Mouse (Mus musculus) forebrain, embryonic 11.5 days (tissue): ENCODE measurements around the gene App. TPM values are rescaled to one million over a fixed set of nuclear protein-coding genes. Genes with fewer than 3 reads are reported as not detected.

Experiments used
- ATAC-seq: fragments of 200-750 bp; cut with Nextera tagmentation; replicated peaks from 2 replicates; pipeline ENCODE4 v1.8.0; 2017; ENCODE audit warnings: moderate TSS enrichment; ENCODE audit not compliant: low FRiP score
- DNase-seq: peaks from one replicate; pipeline ENCODE4 v3.0.0-alpha.2; 2017; ENCODE audit warnings: low spot score
- H3K27ac ChIP-seq: fragments of 300-500 bp; sonication (generic); 2 replicates; pipeline ENCODE4 v1.5.1; 2014; ENCODE audit warnings: low read depth, low read length
- H3K27me3 ChIP-seq: fragments of 300-500 bp; sonication (generic); 2 replicates; pipeline ENCODE4 v1.6.1; 2014; ENCODE audit warnings: mild to moderate bottlenecking, low read length, mixed read lengths; ENCODE audit not compliant: control insufficient read depth, insufficient read depth
- H3K36me3 ChIP-seq: fragments of 300-500 bp; sonication (generic); 2 replicates; pipeline ENCODE4 v1.6.1; 2014; ENCODE audit warnings: mild to moderate bottlenecking, low read length, moderate library complexity, mixed read lengths; ENCODE audit not compliant: control insufficient read depth, insufficient read depth
- H3K4me1 ChIP-seq: fragments of 300-500 bp; sonication (generic); replicated peaks from 2 replicates; pipeline ENCODE4 v1.6.1; 2014; ENCODE audit warnings: low read length, mixed read lengths; ENCODE audit not compliant: control insufficient read depth, insufficient read depth
- H3K4me2 ChIP-seq: fragments of 300-500 bp; sonication (generic); 2 replicates; pipeline ENCODE4 v1.6.1; 2014; ENCODE audit warnings: low read depth, mild to moderate bottlenecking, low read length, moderate library complexity, mixed read lengths; ENCODE audit not compliant: severe bottlenecking
- H3K4me3 ChIP-seq: fragments of 300-500 bp; sonication (generic); 2 replicates; pipeline ENCODE4 v1.5.1; 2014; ENCODE audit warnings: low read depth, low read length
- H3K9ac ChIP-seq: fragments of 300-500 bp; sonication (generic); 2 replicates; pipeline ENCODE4 v1.6.1; 2014; ENCODE audit warnings: low read length
- H3K9me3 ChIP-seq: fragments of 300-500 bp; sonication (generic); 2 replicates; pipeline ENCODE4 v1.6.1; 2016; ENCODE audit warnings: low read length, mixed read lengths; ENCODE audit not compliant: control insufficient read depth
- WGBS: fragments of 180-500 bp; shearing (Covaris S2); extraction: QIAGEN DNeasy Blood & Tissue Kit; methylation state at CpG from one replicate; pipeline ENCODE4 v1.1.7; 2014; 5-methylcytosine and 5-hydroxymethylcytosine counted together
- polyA plus RNA-seq: library from polyadenylated mRNA; unstranded; fragments of >200 nt; fragmentation: Nextera tagmentation; extraction: Ambion mirVana; gene quantifications from 2 replicates; pipeline ENCODE4 v1.2.1, GENCODE M21; 2014

The App gene
- polyA plus RNA-seq: 133 and 134 TPM in 2 replicates

- under 1% methylated on average over 75 of the region's 78 CpGs for WGBS
- ATAC-seq (peak; percentile 87), DNase-seq (peak; percentile 93)
- Histone ChIP-seq H3K4me2 (peak within 1 kb of the TSS; percentile 67), H3K27me3 (no peaks in the 10 kb centered on the region), H3K27ac (peak within 1 kb of the TSS; percentile 52), H3K36me3 (no peaks in the 10 kb centered on the region), H3K4me1 (peaks cover 2% of the 10 kb centered on the region; the same call in 1 of the 2 replicates), H3K9ac (peak within 1 kb of the TSS; percentile 94), H3K9me3 (no peaks in the 10 kb centered on the region), H3K4me3 (peak within 1 kb of the TSS; percentile 91)
These were observed at the start of gene App for GRCm38 (mm10) chr16:85173373-85174081. TSS of gene App (minus strand) at chr16:85173766.

GRCm38 (mm10) chr16:85215846-85216245 lies 42.3 kb upstream of the App start:
- H3K27me3 ChIP-seq: no peaks in the 10 kb centered on the region
- H3K9me3 ChIP-seq: no peaks in the 10 kb centered on the region
- WGBS: 86% methylated on average over 9 of the region's 9 CpGs
- no peaks in the 10 kb centered on the region for H3K36me3 ChIP-seq
- DNase-seq (no peak), ATAC-seq (no peak)
- no peaks in the 10 kb centered on the region for H3K4me1 ChIP-seq
- no peak overlapping the region for H3K27ac ChIP-seq
- no peak overlapping the region for H3K4me3 ChIP-seq
- no peak overlapping the region for H3K4me2 ChIP-seq
- H3K9ac ChIP-seq: no peak overlapping the region

- no peaks in the 10 kb centered on the region for H3K36me3 ChIP-seq
- WGBS: 88% methylated on average over 9 of the region's 9 CpGs
- H3K9me3 ChIP-seq: no peaks in the 10 kb centered on the region
- no peaks in the 10 kb centered on the region for H3K27me3 ChIP-seq
- H3K4me2 ChIP-seq: no peak overlapping the region
- no peaks in the 10 kb centered on the region for H3K4me1 ChIP-seq
- no peak for DNase-seq
- H3K9ac ChIP-seq: no peak overlapping the region
- H3K27ac ChIP-seq: no peak overlapping the region
- ATAC-seq: no peak
- H3K4me3 ChIP-seq: no peak overlapping the region
These were observed 41.6 kb upstream of the App start for GRCm38 (mm10) chr16:85215173-85215572.

GRCm38 (mm10) chr16:85195622-85196021 lies 22.1 kb upstream of the App start:
- Histone ChIP-seq H3K4me3 (no peak overlapping the region), H3K4me2 (no peak overlapping the region), H3K4me1 (no peaks in the 10 kb centered on the region), H3K27me3 (no peaks in the 10 kb centered on the region), H3K9ac (no peak overlapping the region), H3K9me3 (no peaks in the 10 kb centered on the region), H3K27ac (no peak overlapping the region), H3K36me3 (no peaks in the 10 kb centered on the region)
- DNase-seq: no peak
- no peak for ATAC-seq
- 80% methylated on average over 6 of the region's 6 CpGs for WGBS

- 85% methylated on average over 6 of the region's 6 CpGs for WGBS
These were observed 21.6 kb upstream of the App start for GRCm38 (mm10) chr16:85195167-85195566.

GRCm38 (mm10) chr16:85181502-85181901 lies 7.9 kb upstream of the App start:
- H3K27me3 ChIP-seq: no peaks in the 10 kb centered on the region

More at GRCm38 (mm10) chr16:85195167-85195566, 21.6 kb upstream of the App start:
- no peaks in the 10 kb centered on the region for H3K9me3 ChIP-seq
- H3K36me3 ChIP-seq: no peaks in the 10 kb centered on the region
- no peak overlapping the region for H3K9ac ChIP-seq
- H3K4me2 ChIP-seq: no peak overlapping the region
- ATAC-seq (no peak), DNase-seq (no peak)
- H3K27me3 ChIP-seq: no peaks in the 10 kb centered on the region
- H3K4me1 ChIP-seq: no peaks in the 10 kb centered on the region
- no peak overlapping the region for H3K4me3 ChIP-seq
- H3K27ac ChIP-seq: no peak overlapping the region

GRCm38 (mm10) chr16:85180710-85181109 lies 7.1 kb upstream of the App start:
- H3K27ac ChIP-seq: no peak overlapping the region
- no peaks in the 10 kb centered on the region for H3K36me3 ChIP-seq
- 79% methylated on average over 3 of the region's 3 CpGs for WGBS
- H3K4me2 ChIP-seq: no peak overlapping the region
- H3K9ac ChIP-seq: no peak overlapping the region
- ATAC-seq (no peak), DNase-seq (no peak)
- no peaks in the 10 kb centered on the region for H3K27me3 ChIP-seq
- no peaks in the 10 kb centered on the region for H3K4me1 ChIP-seq
- no peak overlapping the region for H3K4me3 ChIP-seq
- H3K9me3 ChIP-seq: no peaks in the 10 kb centered on the region

More at GRCm38 (mm10) chr16:85181502-85181901, 7.9 kb upstream of the App start:
- no peaks in the 10 kb centered on the region for H3K36me3 ChIP-seq
- no peak overlapping the region for H3K4me3 ChIP-seq
- no peaks in the 10 kb centered on the region for H3K4me1 ChIP-seq
- WGBS: 69% methylated on average over 3 of the region's 3 CpGs
- no peak for ATAC-seq
- DNase-seq: no peak
- H3K27ac ChIP-seq: no peak overlapping the region
- no peak overlapping the region for H3K4me2 ChIP-seq
- no peaks in the 10 kb centered on the region for H3K9me3 ChIP-seq
- no peak overlapping the region for H3K9ac ChIP-seq

- H3K27ac ChIP-seq: no peak overlapping the region
- no peaks in the 10 kb centered on the region for H3K9me3 ChIP-seq
- no peak overlapping the region for H3K4me2 ChIP-seq
- H3K4me3 ChIP-seq: no peak overlapping the region
- H3K27me3 ChIP-seq: no peaks in the 10 kb centered on the region
- H3K36me3 ChIP-seq: no peaks in the 10 kb centered on the region
- WGBS: 71% methylated on average over 3 of the region's 3 CpGs
- H3K9ac ChIP-seq: no peak overlapping the region
- no peak for DNase-seq
- no peak for ATAC-seq
- no peaks in the 10 kb centered on the region for H3K4me1 ChIP-seq
These were observed 3.1 kb upstream of the App start for GRCm38 (mm10) chr16:85176666-85177065.
